ENCODE assay signal across 8 mouse cellular contexts in genomic region chr11:103362054-103362432, GRCm38 (mm10). TPM values are rescaled to one million over a fixed set of nuclear protein-coding genes. Genes with fewer than 3 reads are reported as not detected.
A peak's percentile ranks its signal among the peaks of the same experiment; 100 is the strongest.
DNase-seq lines count a peak whose midpoint lies in the region; ATAC-seq and TF ChIP-seq lines count a peak whose summit lies in the region.

No protein-coding gene starts in this region.

- H3K27me3 ChIP-seq in forebrain, embryonic 13.5 days, result peaks cover 85% of the 10 kb centered on the region

- intact Hi-C loops in left cerebral cortex, postnatal 36 days (cut with DNase I), result loop anchor here (2.0 kb wide), 1 partner anchor 37 kb away; no protein-coding TSS in a partner anchor

- H3K27ac ChIP-seq in layer of hippocampus, adult 2 months, result peak overlapping the region; percentile 85; the same call in 1 of the 2 replicates
- H3K27ac ChIP-seq in forebrain, embryonic 13.5 days, result no peak overlapping the region
- H3K27ac ChIP-seq in macrophage, result peak overlapping the region; percentile 68

- no peak for TF ChIP-seq CTCF in layer of hippocampus, adult 2 months (conservative IDR thresholded peaks at IDR 0.05)

- peak overlapping the region; percentile 58 for H3K4me3 ChIP-seq in layer of hippocampus, adult 2 months
- peak overlapping the region; percentile 34; the same call in 1 of the 2 replicates for H3K4me3 ChIP-seq in forebrain, embryonic 13.5 days
- peak overlapping the region; percentile 56 for H3K4me3 ChIP-seq in macrophage (ENCODE audit: inconsistent target)

- DNase-seq in layer of hippocampus, adult 2 months (ENCODE audit: low spot score in 2 of 2), result no peak
- no peak for DNase-seq in layer of hippocampus, postnatal 25 days (ENCODE audit: extremely low spot score in 1 of 2, low spot score in 1 of 2)
- DNase-seq in kidney, postnatal 10 days, result peak; percentile 63
- DNase-seq in frontal cortex, postnatal 14 days (ENCODE audit: low spot score in 2 of 2), result no peak
- no peak for DNase-seq in right cerebral cortex, postnatal 36 days (ENCODE audit: low spot score in 2 of 2)
- DNase-seq in left cerebral cortex, postnatal 36 days (ENCODE audit: low spot score in 2 of 2), result no peak

- H3K4me2 ChIP-seq in forebrain, embryonic 13.5 days, result peak overlapping the region; percentile 56; the same call in 1 of the 2 replicates

- no peak overlapping the region for H3K9ac ChIP-seq in forebrain, embryonic 13.5 days

- peaks cover 19% of the 10 kb centered on the region; the same call in 1 of the 2 replicates for H3K79me2 ChIP-seq in macrophage (ENCODE audit: inconsistent target)

- H3K36me3 ChIP-seq in forebrain, embryonic 13.5 days (ENCODE audit: poor library complexity, severe bottlenecking), result peaks cover 13% of the 10 kb centered on the region
- peaks cover 16% of the 10 kb centered on the region for H3K36me3 ChIP-seq in macrophage (ENCODE audit: inconsistent target)

- H3K9me3 ChIP-seq in forebrain, embryonic 13.5 days (replicated peaks), result no peaks in the 10 kb centered on the region

- peaks cover 41% of the 10 kb centered on the region for H3K4me1 ChIP-seq in forebrain, embryonic 13.5 days

- ATAC-seq in forebrain, embryonic 13.5 days, result no peak

- 2% methylated on average over 13 of the region's 13 CpGs for WGBS in forebrain, embryonic 13.5 days
- WGBS in macrophage (ENCODE audit: missing documents), result 12% methylated on average over 13 of the region's 13 CpGs

RNA-seq across cellular contexts. Expression of gene Arhgap27, which starts 1.4 kb away (rescaled TPM):
- total RNA-seq in layer of hippocampus, adult 2 months (2021), result 10 to 100 TPM; 11.8 to 14.0 TPM
- 1 to 10 TPM; 8.6 to 9.3 TPM for total RNA-seq in layer of hippocampus, postnatal 25 days (2021)
- polyA plus RNA-seq in forebrain, embryonic 13.5 days (2015; fragmentation: Nextera tagmentation; extraction: Ambion mirVana), result 2.2 and 2.3 TPM in 2 replicates
- 100 to 1,000 TPM in 1 of 26 experiments, 10 to 100 TPM in 22, 1 to 10 TPM in 3; 6.1 to 113 (median 35.5) TPM for total RNA-seq in macrophage (2018; cell fraction: chromatin; rRNA removed)
- total RNA-seq in macrophage (2018; cell fraction: cytosol; rRNA removed), result 10 to 100 TPM in 13 of 26 experiments, 1 to 10 TPM in 13; 2.3 to 28.4 (median 11.2) TPM
- 10 to 100 TPM in 22 of 26 experiments, 1 to 10 TPM in 4; 5.9 to 75.3 (median 23.3) TPM for total RNA-seq in macrophage (2018; cell fraction: nucleus; rRNA removed)
- polyA plus RNA-seq in macrophage (2018), result 3.7 to 16.2 TPM (median 6.5 TPM) in 3 replicates
- total RNA-seq in left cerebral cortex, postnatal 36 days (2021), result 10 to 100 TPM; 11.6 to 12.6 TPM

RNA-seq across cellular contexts. Expression of gene Plekhm1, which starts 50.4 kb away (rescaled TPM):
- 10 to 100 TPM; 18.3 to 20.3 TPM for total RNA-seq in layer of hippocampus, adult 2 months (2021)
- 10 to 100 TPM; 16.4 to 17.6 TPM for total RNA-seq in layer of hippocampus, postnatal 25 days (2021)
- polyA plus RNA-seq in forebrain, embryonic 13.5 days (2015; fragmentation: Nextera tagmentation; extraction: Ambion mirVana), result 7.7 and 8.0 TPM in 2 replicates
- 100 to 1,000 TPM in 12 of 26 experiments, 10 to 100 TPM in 14; 24.8 to 273 (median 87.3) TPM for total RNA-seq in macrophage (2018; cell fraction: chromatin; rRNA removed)
- total RNA-seq in macrophage (2018; cell fraction: cytosol; rRNA removed), result 100 to 1,000 TPM in 8 of 26 experiments, 10 to 100 TPM in 18; 29.1 to 127 (median 87.0) TPM
- 100 to 1,000 TPM in 13 of 26 experiments, 10 to 100 TPM in 13; 32.5 to 241 (median 99.4) TPM for total RNA-seq in macrophage (2018; cell fraction: nucleus; rRNA removed)
- 55.1 to 87.8 TPM (median 77.5 TPM) in 3 replicates for polyA plus RNA-seq in macrophage (2018)
- total RNA-seq in left cerebral cortex, postnatal 36 days (2021), result 10 to 100 TPM; 16.3 to 18.8 TPM
